Mouse (Mus musculus): Measurements from ENCODE around the gene Ilf3. TPM values are rescaled to one million over a fixed set of nuclear protein-coding genes. Genes with fewer than 3 reads are reported as not detected.

Gene Ilf3
- polyA plus RNA-seq, 1 experiment = 71.3 TPM

DNA sequence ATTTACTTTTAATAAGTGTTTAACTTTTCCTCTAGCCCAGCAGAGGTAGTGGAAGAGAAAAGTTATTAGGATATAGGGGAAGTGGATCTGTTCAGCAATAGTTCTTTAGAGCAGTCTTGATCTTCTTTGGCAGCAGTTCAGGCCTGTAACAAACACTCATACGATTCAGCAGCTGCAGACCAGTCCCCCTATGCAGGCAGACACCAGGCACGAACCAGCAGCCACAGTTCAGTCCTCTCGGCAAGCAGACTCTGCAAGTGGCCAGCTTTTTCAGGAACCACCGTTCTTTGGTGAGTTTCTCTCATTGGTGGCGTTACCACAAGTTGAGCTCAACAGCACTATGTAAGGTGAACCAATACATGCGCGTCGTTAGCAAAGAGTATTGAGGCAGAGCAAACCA, 31.2 kb upstream of the Ilf3 start:
- TF ChIP-seq POLR2A (IDR thresholded peaks at IDR 0.05; ENCODE audit: extremely low read depth, insufficient read depth, low read length) (no peak), CTCF (IDR thresholded peaks at IDR 0.05; ENCODE audit: extremely low read depth, insufficient read depth, low read length) (no peak)
- Histone ChIP-seq H3K4me3 (ENCODE audit: insufficient read depth, low read length) (no peak overlapping the region), H3K4me1 (ENCODE audit: control insufficient read depth, insufficient read depth, low read length) (no peaks in the 10 kb centered on the region)

DNA sequence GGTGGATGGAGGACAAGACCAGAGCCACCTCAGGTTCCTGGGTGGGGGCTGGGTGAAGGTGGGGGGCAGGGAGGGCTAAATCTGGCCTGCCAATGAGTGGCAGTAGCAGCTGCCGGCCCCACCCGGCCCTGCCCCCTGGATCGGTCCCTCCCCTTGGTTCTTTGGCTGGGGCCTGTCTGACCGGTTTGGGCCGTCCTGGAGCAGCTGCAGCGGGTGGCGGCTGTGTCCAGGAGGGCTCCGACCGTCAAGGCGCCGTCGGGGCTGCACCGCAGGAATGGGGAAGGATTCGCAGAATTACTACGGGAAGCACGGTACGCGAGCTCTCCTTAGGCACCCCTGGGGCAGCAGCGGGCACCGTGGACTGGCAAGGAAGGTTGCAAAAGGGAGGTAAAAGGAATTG, 30.0 kb upstream of the Ilf3 start:
- Histone ChIP-seq H3K4me1 (ENCODE audit: control insufficient read depth, insufficient read depth, low read length) (no peaks in the 10 kb centered on the region), H3K4me3 (ENCODE audit: insufficient read depth, low read length) (no peak overlapping the region), H3K27ac (ENCODE audit: insufficient read depth, low read length) (no peak overlapping the region)
- TF ChIP-seq POLR2A (IDR thresholded peaks at IDR 0.05; ENCODE audit: extremely low read depth, insufficient read depth, low read length) = no peak

More for the DNA sequence above, 31.2 kb upstream of the Ilf3 start:
- H3K27ac ChIP-seq (ENCODE audit: insufficient read depth, low read length) = no peak overlapping the region

DNA sequence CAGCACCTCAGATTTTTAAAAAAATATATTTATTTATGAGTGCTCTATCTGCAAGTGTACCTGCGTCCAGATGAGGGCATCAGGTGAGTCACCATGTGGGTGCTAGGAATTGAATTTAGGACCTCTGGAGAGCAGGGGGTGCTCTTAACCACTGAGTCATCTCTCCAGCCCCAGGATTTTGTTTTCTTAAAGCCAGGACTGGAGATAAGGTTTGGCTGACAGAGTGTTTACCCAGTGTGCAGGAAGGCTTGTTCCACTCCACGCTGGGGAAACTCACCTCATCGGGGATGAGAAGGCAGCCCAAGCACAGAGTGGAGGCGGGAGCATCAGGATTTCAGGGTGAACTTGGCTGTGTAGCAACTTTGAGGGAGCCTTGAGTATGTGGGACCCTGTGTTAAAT, 27.3 kb upstream of the Ilf3 start:
- Histone ChIP-seq H3K4me1 (ENCODE audit: control insufficient read depth, insufficient read depth, low read length) (no peaks in the 10 kb centered on the region), H3K4me3 (ENCODE audit: insufficient read depth, low read length) (no peak overlapping the region), H3K27ac (ENCODE audit: insufficient read depth, low read length) (no peak overlapping the region)
- no peak for TF ChIP-seq POLR2A (IDR thresholded peaks at IDR 0.05; ENCODE audit: extremely low read depth, insufficient read depth, low read length)
- TF ChIP-seq CTCF (IDR thresholded peaks at IDR 0.05; ENCODE audit: extremely low read depth, insufficient read depth, low read length) = no peak

DNA sequence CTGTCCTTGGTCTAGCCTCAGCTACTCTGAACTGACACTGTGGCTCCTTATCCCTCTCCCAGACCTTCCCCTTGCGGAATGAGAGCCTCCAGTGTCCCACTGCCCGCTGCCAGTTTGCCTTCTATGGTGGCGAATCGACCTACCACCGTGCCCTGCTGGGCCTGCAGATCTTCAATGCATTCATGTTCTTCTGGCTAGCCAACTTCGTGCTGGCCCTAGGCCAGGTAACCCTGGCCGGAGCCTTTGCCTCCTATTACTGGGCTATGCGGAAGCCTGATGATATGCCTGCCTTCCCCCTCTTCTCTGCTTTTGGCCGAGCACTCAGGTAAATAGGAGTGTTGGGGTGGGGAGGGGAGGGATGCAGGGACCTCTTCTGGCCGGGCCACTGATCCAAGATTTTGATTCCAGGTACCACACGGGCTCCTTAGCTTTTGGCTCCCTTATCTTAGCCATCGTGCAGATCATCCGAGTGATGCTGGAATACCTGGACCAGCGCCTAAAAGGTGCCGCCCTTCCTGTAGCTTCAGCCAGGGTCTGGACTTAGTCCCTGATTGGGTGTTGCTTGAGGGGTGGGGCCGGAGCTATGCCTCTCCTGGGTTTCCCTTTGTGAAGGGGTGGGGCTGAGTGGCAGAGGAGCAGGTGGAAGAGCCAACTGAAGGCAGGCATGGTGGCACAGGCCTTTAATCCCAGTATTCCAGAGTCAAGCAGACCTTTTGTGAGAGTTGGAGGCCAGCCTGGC, 20.9 kb upstream of the Ilf3 start:
- TF ChIP-seq CTCF (IDR thresholded peaks at IDR 0.05; ENCODE audit: extremely low read depth, insufficient read depth, low read length) (no peak), POLR2A (IDR thresholded peaks at IDR 0.05; ENCODE audit: extremely low read depth, insufficient read depth, low read length) (no peak)
- Histone ChIP-seq H3K4me3 (ENCODE audit: insufficient read depth, low read length) (no peak overlapping the region), H3K4me1 (ENCODE audit: control insufficient read depth, insufficient read depth, low read length) (no peaks in the 10 kb centered on the region), H3K27ac (ENCODE audit: insufficient read depth, low read length) (no peak overlapping the region)

DNA sequence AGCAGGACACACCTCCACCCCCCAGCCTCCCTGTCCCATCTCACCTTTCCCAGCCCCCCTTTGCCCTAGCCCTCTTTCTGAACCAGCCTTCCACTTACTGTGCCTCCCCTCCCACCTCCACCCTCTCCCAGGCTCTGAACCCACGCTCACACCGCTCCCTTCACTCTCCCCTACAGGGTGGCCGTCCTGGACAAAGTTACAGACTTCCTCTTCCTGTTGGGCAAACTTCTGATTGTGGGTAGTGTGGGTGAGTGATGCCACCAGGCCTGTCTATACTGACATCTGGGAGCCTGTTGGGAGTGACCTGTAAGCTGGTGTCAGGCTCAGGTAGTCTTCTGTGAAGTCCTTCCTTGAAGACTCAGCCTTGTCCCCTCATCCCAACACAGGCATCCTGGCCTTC, 19.5 kb upstream of the Ilf3 start:
- H3K4me1 ChIP-seq (ENCODE audit: control insufficient read depth, insufficient read depth, low read length) = no peaks in the 10 kb centered on the region
- TF ChIP-seq POLR2A (IDR thresholded peaks at IDR 0.05; ENCODE audit: extremely low read depth, insufficient read depth, low read length) (no peak), CTCF (IDR thresholded peaks at IDR 0.05; ENCODE audit: extremely low read depth, insufficient read depth, low read length) (no peak)
- no peak overlapping the region for H3K4me3 ChIP-seq (ENCODE audit: insufficient read depth, low read length)
- H3K27ac ChIP-seq (ENCODE audit: insufficient read depth, low read length) = no peak overlapping the region

DNA sequence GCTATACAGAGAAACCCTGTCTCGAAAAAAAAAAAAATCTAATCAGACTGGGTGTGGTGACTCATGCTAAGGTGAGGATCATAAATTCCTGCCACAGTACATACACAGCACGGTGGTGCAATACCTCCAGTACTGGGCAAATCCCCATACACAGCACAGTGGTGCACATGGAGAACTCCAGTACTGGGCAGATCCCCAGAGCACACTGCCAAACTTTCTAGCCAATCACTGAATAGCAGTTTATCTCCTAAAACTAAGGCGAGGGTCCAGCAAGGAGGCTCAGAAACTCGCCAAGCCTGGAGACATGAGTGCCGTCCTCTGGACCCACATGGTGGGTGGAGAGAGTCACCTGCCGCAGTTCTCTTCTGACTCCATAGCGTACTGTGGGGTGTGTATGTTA, 16.5 kb upstream of the Ilf3 start:
- H3K4me3 ChIP-seq (ENCODE audit: insufficient read depth, low read length) = no peak overlapping the region
- H3K4me1 ChIP-seq (ENCODE audit: control insufficient read depth, insufficient read depth, low read length) = no peaks in the 10 kb centered on the region
- TF ChIP-seq POLR2A (IDR thresholded peaks at IDR 0.05; ENCODE audit: extremely low read depth, insufficient read depth, low read length) (no peak), CTCF (IDR thresholded peaks at IDR 0.05; ENCODE audit: extremely low read depth, insufficient read depth, low read length) (no peak)
- H3K27ac ChIP-seq (ENCODE audit: insufficient read depth, low read length) = no peak overlapping the region

DNA sequence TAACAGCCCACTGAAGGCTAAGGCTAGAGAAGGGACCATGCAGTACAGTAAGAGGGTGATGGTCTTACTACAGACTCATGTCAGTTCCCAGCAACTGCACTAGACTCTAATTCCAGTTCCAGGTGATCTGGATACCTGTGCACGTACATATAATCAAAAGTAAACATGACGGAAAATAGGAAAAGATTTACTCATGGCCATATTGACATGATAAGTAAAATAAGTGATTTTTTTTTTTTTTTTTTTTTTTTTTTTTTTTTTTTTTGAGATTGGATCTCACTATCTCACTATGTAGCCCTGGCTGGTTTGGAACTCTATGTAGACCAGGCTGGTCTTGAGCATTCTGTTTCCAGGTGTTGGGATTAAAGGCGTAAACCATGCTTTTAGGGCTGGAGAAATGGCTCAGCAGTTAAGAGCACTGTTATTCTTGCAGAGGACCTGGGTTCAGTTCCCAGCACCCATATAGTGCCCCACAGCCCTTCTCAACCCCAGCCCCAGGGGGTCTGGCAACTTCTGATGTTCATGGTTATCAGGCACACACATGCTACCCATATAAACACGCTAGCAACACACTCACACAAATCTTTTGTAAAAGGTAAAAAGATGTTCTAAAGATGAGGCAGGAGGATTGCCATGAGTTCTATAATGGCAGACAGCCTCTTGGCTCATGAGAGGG, 15.8 kb upstream of the Ilf3 start:
- Histone ChIP-seq H3K4me1 (ENCODE audit: control insufficient read depth, insufficient read depth, low read length) (no peaks in the 10 kb centered on the region), H3K27ac (ENCODE audit: insufficient read depth, low read length) (no peak overlapping the region), H3K4me3 (ENCODE audit: insufficient read depth, low read length) (no peak overlapping the region)
- TF ChIP-seq POLR2A (IDR thresholded peaks at IDR 0.05; ENCODE audit: extremely low read depth, insufficient read depth, low read length) (no peak), CTCF (IDR thresholded peaks at IDR 0.05; ENCODE audit: extremely low read depth, insufficient read depth, low read length) (no peak)

DNA sequence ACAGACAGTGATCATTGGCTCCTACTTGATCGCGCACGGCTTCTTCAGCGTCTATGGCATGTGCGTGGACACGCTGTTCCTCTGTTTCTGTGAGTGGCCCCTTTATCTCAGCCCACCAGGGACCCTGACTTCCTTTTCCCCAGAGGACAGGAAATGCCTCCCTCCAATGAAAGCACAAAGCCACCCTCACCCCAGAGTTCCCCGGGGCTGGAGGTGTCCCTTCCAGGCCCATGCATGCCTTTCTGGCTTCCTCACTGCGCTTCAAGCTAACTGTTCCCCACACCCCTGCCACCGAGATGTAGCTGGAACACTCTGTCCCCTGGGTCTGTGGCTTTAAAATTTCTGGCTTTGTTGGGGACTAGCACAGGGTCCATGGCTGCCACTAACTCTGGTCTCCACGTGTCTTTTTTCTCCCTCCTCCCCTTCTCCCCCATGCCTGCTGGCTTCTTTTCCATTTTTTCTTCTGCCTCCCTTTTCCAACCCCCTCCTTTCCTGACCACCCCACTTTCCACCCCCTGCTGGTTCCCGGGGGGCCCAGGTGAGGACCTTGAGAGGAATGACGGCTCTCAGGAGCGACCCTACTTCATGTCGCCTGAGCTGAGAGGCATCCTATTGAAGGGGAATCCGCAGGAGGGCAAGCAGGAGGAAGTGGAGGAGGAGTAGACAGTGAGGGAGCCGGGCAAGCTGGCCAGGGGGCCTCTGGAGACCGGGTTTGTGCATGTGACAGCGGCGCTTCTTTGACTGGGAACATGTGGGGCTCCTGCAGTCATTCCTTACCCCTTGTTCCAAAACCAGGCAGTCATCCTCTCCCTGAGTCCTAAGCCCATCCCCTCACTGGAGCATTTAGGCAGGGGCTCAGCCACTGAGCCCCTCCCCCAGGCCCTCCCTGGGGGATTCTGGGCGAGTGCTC, 15.0 kb upstream of the Ilf3 start:
- H3K27ac ChIP-seq (ENCODE audit: insufficient read depth, low read length) = no peak overlapping the region
- H3K4me1 ChIP-seq (ENCODE audit: control insufficient read depth, insufficient read depth, low read length) = no peaks in the 10 kb centered on the region
- no peak overlapping the region for H3K4me3 ChIP-seq (ENCODE audit: insufficient read depth, low read length)
- TF ChIP-seq CTCF (IDR thresholded peaks at IDR 0.05; ENCODE audit: extremely low read depth, insufficient read depth, low read length) = no peak
- TF ChIP-seq POLR2A (IDR thresholded peaks at IDR 0.05; ENCODE audit: extremely low read depth, insufficient read depth, low read length) = no peak

DNA sequence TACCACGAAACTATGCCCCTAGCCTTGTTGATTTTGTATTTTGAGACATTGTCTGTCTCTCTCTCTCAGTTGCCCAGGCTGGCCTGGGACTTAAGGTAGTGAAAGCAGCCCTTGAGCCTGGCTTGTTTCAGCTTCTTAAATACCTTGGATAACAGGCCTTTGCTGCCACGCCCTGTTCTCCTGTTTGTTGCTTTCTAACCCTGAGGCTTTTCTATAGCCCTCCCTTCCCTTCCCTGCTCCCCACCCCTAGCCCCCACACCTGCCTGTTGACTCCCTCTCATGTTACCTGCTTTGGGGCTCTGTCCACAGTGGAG, 14.3 kb upstream of the Ilf3 start:
- Histone ChIP-seq H3K4me3 (ENCODE audit: insufficient read depth, low read length) (no peak overlapping the region), H3K4me1 (ENCODE audit: control insufficient read depth, insufficient read depth, low read length) (no peaks in the 10 kb centered on the region), H3K27ac (ENCODE audit: insufficient read depth, low read length) (no peak overlapping the region)
- no peak for TF ChIP-seq POLR2A (IDR thresholded peaks at IDR 0.05; ENCODE audit: extremely low read depth, insufficient read depth, low read length)
- no peak for TF ChIP-seq CTCF (IDR thresholded peaks at IDR 0.05; ENCODE audit: extremely low read depth, insufficient read depth, low read length)
